Mouse (Mus musculus) neural tube, embryonic 11.5 days (tissue): ENCODE measurements around the gene Setd7. TPM values are rescaled to one million over a fixed set of nuclear protein-coding genes. Genes with fewer than 3 reads are reported as not detected.

ENCODE experiments used
- ATAC-seq: fragments of 200-750 bp; cut with Nextera tagmentation; 2 replicates; pipeline ENCODE4 v1.8.0; 2017; ENCODE audit warnings: moderate number of reproducible peaks, mild to moderate bottlenecking, moderate TSS enrichment, moderate library complexity; ENCODE audit not compliant: insufficient read depth, low FRiP score, low TSS enrichment
- DNase-seq: peaks from one replicate; pipeline ENCODE4 v3.0.0-alpha.2; 2015; ENCODE audit warnings: low spot score
- H3K27ac ChIP-seq: fragments of 300-500 bp; sonication (generic); 2 replicates; pipeline ENCODE4 v1.5.1; 2014; ENCODE audit warnings: low read depth, mild to moderate bottlenecking, low read length
- H3K27me3 ChIP-seq: fragments of 300-500 bp; sonication (generic); 2 replicates; pipeline ENCODE4 v1.6.1; 2014; ENCODE audit warnings: mild to moderate bottlenecking, low read length, mixed read lengths; ENCODE audit not compliant: control insufficient read depth, insufficient read depth
- H3K36me3 ChIP-seq: fragments of 300-500 bp; sonication (generic); 2 replicates; pipeline ENCODE4 v1.6.1; 2014; ENCODE audit warnings: mild to moderate bottlenecking, low read length, moderate library complexity, mixed read lengths; ENCODE audit not compliant: control insufficient read depth, insufficient read depth
- H3K4me1 ChIP-seq: fragments of 300-500 bp; sonication (generic); 2 replicates; pipeline ENCODE4 v1.6.1; 2014; ENCODE audit warnings: low read length, mixed read lengths; ENCODE audit not compliant: control insufficient read depth, insufficient read depth
- H3K4me2 ChIP-seq: fragments of 300-500 bp; sonication (generic); 2 replicates; pipeline ENCODE4 v1.6.1; 2014; ENCODE audit warnings: low read depth, mild to moderate bottlenecking, moderate library complexity
- H3K4me3 ChIP-seq: fragments of 300-500 bp; sonication (generic); 2 replicates; pipeline ENCODE4 v1.5.1; 2014; ENCODE audit warnings: low read depth, low read length
- H3K9ac ChIP-seq: fragments of 300-500 bp; sonication (generic); 2 replicates; pipeline ENCODE4 v1.6.1; 2014; ENCODE audit warnings: mild to moderate bottlenecking, low read length
- H3K9me3 ChIP-seq: fragments of 300-500 bp; sonication (generic); 2 replicates; pipeline ENCODE4 v1.6.1; 2016; ENCODE audit warnings: low read length; ENCODE audit not compliant: control insufficient read depth
- WGBS: fragments of 180-500 bp; shearing (Covaris S2); extraction: QIAGEN DNeasy Blood & Tissue Kit; methylation state at CpG from one replicate; pipeline ENCODE4 v1.1.7; 2014; 5-methylcytosine and 5-hydroxymethylcytosine counted together
- polyA plus RNA-seq: library from polyadenylated mRNA; unstranded; fragments of >200 nt; fragmentation: Nextera tagmentation; extraction: Ambion mirVana; gene quantifications from 2 replicates; pipeline ENCODE4 v1.2.1, GENCODE M21; 2014

The Setd7 gene
- polyA plus RNA-seq, 1 experiment from 2014 or later, result 4.2 TPM

DNA sequence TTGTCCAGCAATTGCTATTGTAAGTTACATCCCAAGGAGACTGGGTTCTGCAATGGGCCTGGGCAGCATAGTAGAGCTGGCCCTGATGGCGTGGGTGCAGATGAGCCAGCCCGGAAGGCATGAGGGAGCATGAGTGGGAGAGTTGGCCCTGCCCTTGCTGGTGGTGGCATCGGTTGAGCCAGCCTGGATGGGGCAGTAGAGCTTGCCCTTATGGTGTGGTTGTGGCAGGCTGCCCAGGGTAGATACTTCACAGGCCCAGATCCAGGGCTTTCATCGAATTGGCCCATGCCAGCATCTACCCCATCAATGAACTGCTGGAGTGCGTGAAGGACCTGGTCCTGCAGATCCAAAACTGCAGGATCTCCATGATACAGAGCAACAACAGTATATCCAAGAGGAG is 48.7 kb downstream of the Setd7 start:
- no peak for ATAC-seq
- Histone ChIP-seq H3K4me3 (no peak overlapping the region), H3K9ac (no peak overlapping the region), H3K36me3 (no peaks in the 10 kb centered on the region), H3K27me3 (no peaks in the 10 kb centered on the region), H3K4me2 (no peak overlapping the region), H3K9me3 (no peaks in the 10 kb centered on the region), H3K27ac (no peak overlapping the region), H3K4me1 (no peaks in the 10 kb centered on the region)
- no peak for DNase-seq
- 95% methylated on average over 5 of the region's 5 CpGs for WGBS

DNA sequence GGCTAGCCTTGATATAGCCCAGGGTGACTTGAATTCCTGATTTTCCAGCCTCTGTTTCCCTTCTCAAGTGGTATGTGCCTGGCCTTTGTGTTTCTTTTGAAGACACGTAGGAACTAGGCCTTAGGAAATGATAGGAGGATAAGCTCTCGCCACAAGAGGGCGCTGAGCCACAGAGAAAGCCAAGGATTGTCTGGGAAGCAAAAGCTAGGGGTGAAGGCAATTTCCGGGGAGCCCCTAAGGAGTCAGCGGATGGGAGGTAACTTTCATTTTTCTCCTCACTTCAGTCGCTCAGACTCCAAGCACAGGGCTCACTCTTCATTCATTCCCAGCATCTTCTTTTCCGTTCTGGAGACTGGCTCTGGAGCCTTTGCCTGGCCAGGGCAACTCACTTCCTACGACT is 49.8 kb downstream of the Setd7 start:
- H3K36me3 ChIP-seq, result no peaks in the 10 kb centered on the region
- H3K9me3 ChIP-seq, result no peaks in the 10 kb centered on the region
- ATAC-seq, result no peak
- no peaks in the 10 kb centered on the region for H3K27me3 ChIP-seq
- no peak overlapping the region for H3K27ac ChIP-seq
- 40% methylated on average over 8 of the region's 8 CpGs for WGBS
- H3K9ac ChIP-seq, result no peak overlapping the region
- peak; percentile 70 for DNase-seq
- no peak overlapping the region for H3K4me2 ChIP-seq
- H3K4me1 ChIP-seq, result no peaks in the 10 kb centered on the region
- H3K4me3 ChIP-seq, result no peak overlapping the region

- ATAC-seq (no peak), DNase-seq (peak; percentile 62)
- H3K36me3 ChIP-seq, result no peaks in the 10 kb centered on the region
- no peaks in the 10 kb centered on the region for H3K27me3 ChIP-seq
- H3K4me1 ChIP-seq, result no peaks in the 10 kb centered on the region
- H3K27ac ChIP-seq, result peak overlapping the region; percentile 39; the same call in 1 of the 2 replicates
- no peak overlapping the region for H3K9ac ChIP-seq
- WGBS, result 59% methylated on average over 19 of the region's 19 CpGs
- H3K4me3 ChIP-seq, result no peak overlapping the region
- no peak overlapping the region for H3K4me2 ChIP-seq
- no peaks in the 10 kb centered on the region for H3K9me3 ChIP-seq
These were observed 55.2 kb downstream of the Setd7 start for GRCm38 (mm10) chr3:51505465-51505864.

DNA sequence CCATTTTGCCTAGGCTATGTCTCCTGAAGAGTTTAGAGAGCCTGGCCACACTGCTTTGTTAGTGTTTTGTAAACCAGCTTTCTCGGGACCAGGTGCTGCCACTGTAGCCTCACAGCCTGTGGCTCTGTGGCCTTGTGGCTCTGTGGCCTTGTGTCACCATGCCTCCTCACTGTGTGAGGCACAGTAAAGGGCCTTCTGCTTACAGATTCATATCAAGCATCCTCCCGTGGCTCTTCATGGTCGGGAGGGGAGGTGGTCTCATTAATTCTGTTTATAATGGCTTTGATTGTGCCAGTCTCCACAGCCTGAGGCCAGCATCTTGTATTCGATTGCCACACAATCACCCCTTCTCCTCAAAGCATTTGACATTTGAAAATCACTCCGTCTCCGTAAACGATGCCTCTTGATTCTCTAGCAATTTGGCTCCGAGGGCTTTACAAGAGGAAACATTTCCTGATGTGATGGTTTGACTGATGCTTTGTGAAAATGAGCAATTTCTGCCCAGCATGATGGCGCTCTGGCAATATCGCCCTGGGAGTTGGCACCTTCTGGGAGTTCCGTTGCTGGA is 56.2 kb downstream of the Setd7 start:
- H3K27ac ChIP-seq, result no peak overlapping the region
- H3K4me2 ChIP-seq, result no peak overlapping the region
- 73% methylated on average over 11 of the region's 11 CpGs for WGBS
- H3K9me3 ChIP-seq, result no peaks in the 10 kb centered on the region
- H3K36me3 ChIP-seq, result no peaks in the 10 kb centered on the region
- no peaks in the 10 kb centered on the region for H3K4me1 ChIP-seq
- no peak overlapping the region for H3K9ac ChIP-seq
- H3K4me3 ChIP-seq, result no peak overlapping the region
- ATAC-seq (no peak), DNase-seq (peak; percentile 16)
- H3K27me3 ChIP-seq, result no peaks in the 10 kb centered on the region

DNA sequence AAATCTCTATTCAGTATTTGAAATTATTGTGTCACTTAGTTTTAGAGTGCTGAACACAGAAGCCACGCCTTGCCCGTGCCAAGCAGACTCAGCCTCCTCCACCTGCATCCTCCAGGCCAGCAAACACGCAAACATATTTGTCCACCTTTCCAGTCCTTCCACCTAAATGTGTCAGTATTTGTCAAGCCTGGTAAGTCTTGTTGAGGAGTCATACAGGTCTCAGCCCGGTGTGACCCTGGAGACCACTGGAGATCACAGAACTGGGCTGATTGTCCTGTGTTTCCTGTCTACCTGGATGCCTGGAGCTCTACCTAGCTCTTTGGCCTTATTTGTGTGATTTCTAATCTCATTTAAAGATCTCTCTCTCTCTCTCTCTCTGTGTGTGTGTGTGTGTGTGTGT is 60.8 kb downstream of the Setd7 start:
- DNase-seq (no peak), ATAC-seq (no peak)
- Histone ChIP-seq H3K27ac (no peak overlapping the region), H3K4me3 (no peak overlapping the region), H3K9me3 (no peaks in the 10 kb centered on the region), H3K4me2 (no peak overlapping the region), H3K9ac (no peak overlapping the region), H3K27me3 (no peaks in the 10 kb centered on the region), H3K36me3 (no peaks in the 10 kb centered on the region), H3K4me1 (no peaks in the 10 kb centered on the region)
- 93% methylated on average over 4 of the region's 4 CpGs for WGBS

- H3K27me3 ChIP-seq, result no peaks in the 10 kb centered on the region
- WGBS, result 79% methylated on average over 5 of the region's 5 CpGs
These were observed 62.0 kb downstream of the Setd7 start for GRCm38 (mm10) chr3:51498659-51499058.

GRCm38 (mm10) chr3:51497978-51498377 is 62.7 kb downstream of the Setd7 start:
- Histone ChIP-seq H3K36me3 (0 out of 2 replicates have a peak, but pooled peaks cover 2% of the 10 kb centered on the region), H3K9me3 (no peaks in the 10 kb centered on the region), H3K4me3 (no peak overlapping the region), H3K9ac (no peak overlapping the region), H3K4me2 (no peak overlapping the region), H3K27me3 (no peaks in the 10 kb centered on the region), H3K27ac (no peak overlapping the region), H3K4me1 (no peaks in the 10 kb centered on the region)
- 95% methylated on average over 1 of the region's 1 CpGs for WGBS
- ATAC-seq (no peak), DNase-seq (no peak)

More at GRCm38 (mm10) chr3:51498659-51499058, 62.0 kb downstream of the Setd7 start:
- no peaks in the 10 kb centered on the region for H3K4me1 ChIP-seq
- H3K27ac ChIP-seq, result no peak overlapping the region
- ATAC-seq (no peak), DNase-seq (no peak)
- no peak overlapping the region for H3K4me3 ChIP-seq
- no peak overlapping the region for H3K4me2 ChIP-seq
- no peaks in the 10 kb centered on the region for H3K9me3 ChIP-seq
- no peak overlapping the region for H3K9ac ChIP-seq
- no peaks in the 10 kb centered on the region for H3K36me3 ChIP-seq

GRCm38 (mm10) chr3:51495646-51496045 is 65.0 kb downstream of the Setd7 start:
- WGBS, result 94% methylated on average over 9 of the region's 9 CpGs
- Histone ChIP-seq H3K4me1 (no peaks in the 10 kb centered on the region), H3K4me2 (no peak overlapping the region), H3K27me3 (no peaks in the 10 kb centered on the region), H3K36me3 (0 out of 2 replicates have a peak, but pooled peaks cover 2% of the 10 kb centered on the region), H3K27ac (no peak overlapping the region), H3K4me3 (no peak overlapping the region), H3K9me3 (no peaks in the 10 kb centered on the region), H3K9ac (no peak overlapping the region)
- no peak for ATAC-seq
- no peak for DNase-seq

GRCm38 (mm10) chr3:51494466-51494865 is 66.2 kb downstream of the Setd7 start:
- Histone ChIP-seq H3K4me1 (no peaks in the 10 kb centered on the region), H3K36me3 (0 out of 2 replicates have a peak, but pooled peaks cover 2% of the 10 kb centered on the region), H3K4me3 (no peak overlapping the region), H3K27ac (no peak overlapping the region), H3K9ac (no peak overlapping the region), H3K27me3 (no peaks in the 10 kb centered on the region), H3K4me2 (no peak overlapping the region), H3K9me3 (no peaks in the 10 kb centered on the region)
- WGBS, result 92% methylated on average over 2 of the region's 2 CpGs
- ATAC-seq (no peak), DNase-seq (no peak)
